Mouse (Mus musculus) olfactory bulb, adult 2 months (tissue): ENCODE measurements around the gene Uox. TPM values are rescaled to one million over a fixed set of nuclear protein-coding genes. Genes with fewer than 3 reads are reported as not detected.

Source experiments
- H3K27ac ChIP-seq: fragments of 200-500 bp; 2 replicates; pipeline ENCODE4 v1.5.1; 2012; ENCODE audit warnings: low read depth, low read length; ENCODE audit not compliant: insufficient read depth
- H3K4me1 ChIP-seq: fragments of 200-500 bp; 2 replicates; pipeline ENCODE4 v1.6.1; 2012; ENCODE audit warnings: low read length; ENCODE audit not compliant: control insufficient read depth, insufficient read depth
- H3K4me3 ChIP-seq: fragments of 200-500 bp; 2 replicates; pipeline ENCODE4 v1.5.1; 2012; ENCODE audit warnings: mild to moderate bottlenecking, low read depth, low read length, moderate library complexity; ENCODE audit not compliant: insufficient read depth
- CTCF ChIP-seq: fragments of 200-500 bp; IDR thresholded peaks from 2 replicates; pipeline ENCODE4 v1.5.1; 2012; ENCODE audit warnings: low read depth, mild to moderate bottlenecking, low read length, moderate library complexity; ENCODE audit not compliant: insufficient read depth
- POLR2A ChIP-seq: fragments of 200-500 bp; IDR thresholded peaks from 2 replicates; pipeline ENCODE4 v1.6.1; 2012; ENCODE audit warnings: mild to moderate bottlenecking, low read depth, low read length, moderate library complexity; ENCODE audit not compliant: insufficient read depth
- WGBS: fragments of 180-500 bp; shearing (Covaris S2); methylation state at CpG from one replicate; pipeline ENCODE4 v1.1.7; 2018; 5-methylcytosine and 5-hydroxymethylcytosine counted together
- polyA plus RNA-seq: library from polyadenylated mRNA; stranded (reverse); fragments of >200 nt; gene quantifications from 2 replicates; pipeline ENCODE4 v1.2.4, GENCODE M21; 2012; ENCODE audit warnings: low replicate concordance; ENCODE audit not compliant: missing spikeins, insufficient read depth, insufficient read length

Uox gene
- polyA plus RNA-seq, 1 experiment = not detected

- Histone ChIP-seq H3K4me3 (no peak overlapping the region), H3K27ac (no peak overlapping the region), H3K4me1 (0 out of 2 replicates have a peak, but pooled peaks cover 2% of the 10 kb centered on the region)
- 63% methylated on average over 6 of the region's 6 CpGs for WGBS
- no peak for TF ChIP-seq CTCF
- TF ChIP-seq POLR2A = no peak
Observed at GRCm38 (mm10) chr3:146557507-146557906, 12.7 kb upstream of the Uox start.

DNA sequence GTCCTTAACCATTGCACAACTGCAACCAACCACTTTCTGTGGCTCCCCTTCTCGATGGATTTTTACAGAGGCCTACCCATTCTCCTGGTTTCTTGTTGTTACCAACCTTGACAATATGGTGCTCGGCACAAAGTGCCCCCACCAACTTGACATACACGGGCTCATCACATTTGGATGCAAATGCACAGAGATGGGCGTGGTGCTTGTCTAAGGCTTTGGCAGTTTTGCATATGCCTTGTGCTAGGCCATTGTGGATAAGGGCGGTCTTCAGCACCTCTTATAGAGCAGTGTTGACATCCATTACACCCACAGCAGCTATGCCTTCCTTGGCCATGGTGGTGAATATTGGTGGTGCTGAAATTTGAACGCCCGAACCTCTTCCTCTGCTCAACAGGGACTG lies 7.3 kb upstream of the Uox start:
- TF ChIP-seq POLR2A = no peak
- no peak for TF ChIP-seq CTCF
- Histone ChIP-seq H3K4me1 (peaks cover 9% of the 10 kb centered on the region), H3K4me3 (no peak overlapping the region), H3K27ac (no peak overlapping the region)
- WGBS = 95% methylated on average over 7 of the region's 7 CpGs

- 15% methylated on average over 14 of the region's 14 CpGs for WGBS
- Histone ChIP-seq H3K27ac (no peak overlapping the region), H3K4me1 (peaks cover 12% of the 10 kb centered on the region), H3K4me3 (no peak overlapping the region)
- TF ChIP-seq POLR2A = no peak
- no peak for TF ChIP-seq CTCF
Observed at GRCm38 (mm10) chr3:146564268-146565064, 5.8 kb upstream of the Uox start.

DNA sequence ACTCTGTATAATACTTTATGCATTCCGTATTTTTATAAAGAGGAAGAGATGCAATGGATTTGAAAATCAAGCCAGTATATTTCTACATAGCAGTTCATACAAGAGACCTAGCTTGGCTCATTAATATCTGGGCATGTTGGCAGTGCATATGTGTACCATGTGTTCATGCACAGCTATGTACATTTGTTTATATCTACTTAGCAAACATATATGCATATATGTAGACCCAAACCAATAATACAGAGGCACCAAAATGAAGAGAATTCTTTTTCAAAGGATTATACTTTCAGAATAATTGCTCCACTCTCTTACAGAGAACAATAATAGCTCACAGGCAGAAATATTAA lies 5.2 kb upstream of the Uox start:
- TF ChIP-seq POLR2A (no peak), CTCF (no peak)
- Histone ChIP-seq H3K4me1 (peaks cover 12% of the 10 kb centered on the region), H3K27ac (no peak overlapping the region), H3K4me3 (no peak overlapping the region)
- WGBS = 66% methylated on average over 1 of the region's 1 CpGs

GRCm38 (mm10) chr3:146567366-146567765 lies 2.9 kb upstream of the Uox start:
- no peak for TF ChIP-seq POLR2A
- TF ChIP-seq CTCF = no peak
- Histone ChIP-seq H3K4me1 (peaks cover 12% of the 10 kb centered on the region), H3K4me3 (no peak overlapping the region), H3K27ac (peak overlapping the region; percentile 4; the same call in 1 of the 2 replicates)
- 83% methylated on average over 7 of the region's 7 CpGs for whole genome bisulfite sequencing

DNA sequence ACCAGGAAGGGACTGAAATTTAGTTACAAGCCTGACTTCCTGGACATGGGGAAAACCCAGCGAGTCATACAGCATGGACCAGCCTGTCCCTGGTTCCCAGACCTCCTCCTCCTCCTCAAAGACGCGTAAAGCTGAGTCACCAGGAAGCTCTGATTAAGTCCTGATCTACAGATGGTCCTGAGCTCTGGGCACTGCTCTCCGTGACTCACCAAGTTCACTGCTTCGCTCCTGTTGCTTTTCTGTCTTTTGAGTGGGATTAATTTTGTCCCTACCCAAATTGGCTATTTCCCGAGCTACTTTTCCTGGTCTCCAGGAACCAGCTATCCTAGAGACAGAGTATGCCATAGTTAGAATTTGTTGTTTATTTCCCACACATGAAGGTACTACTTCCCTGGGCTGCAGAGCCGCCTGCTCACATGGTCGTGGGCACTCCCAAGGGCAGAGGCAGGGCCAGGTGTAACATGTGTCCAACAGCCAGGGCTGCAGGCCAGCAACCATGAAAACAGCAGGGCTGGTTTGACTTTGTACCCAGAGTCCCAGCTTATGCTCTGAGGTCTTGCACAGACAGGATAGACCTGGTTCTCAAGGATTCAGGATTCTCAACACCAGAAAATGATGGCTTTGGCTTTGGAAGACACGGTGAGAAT lies 2.2 kb upstream of the Uox start:
- peak overlapping the region; percentile 43 for H3K27ac ChIP-seq
- H3K4me1 ChIP-seq = peaks cover 12% of the 10 kb centered on the region
- TF ChIP-seq CTCF = no peak
- no peak overlapping the region for H3K4me3 ChIP-seq
- WGBS = 40% methylated on average over 9 of the region's 9 CpGs

DNA sequence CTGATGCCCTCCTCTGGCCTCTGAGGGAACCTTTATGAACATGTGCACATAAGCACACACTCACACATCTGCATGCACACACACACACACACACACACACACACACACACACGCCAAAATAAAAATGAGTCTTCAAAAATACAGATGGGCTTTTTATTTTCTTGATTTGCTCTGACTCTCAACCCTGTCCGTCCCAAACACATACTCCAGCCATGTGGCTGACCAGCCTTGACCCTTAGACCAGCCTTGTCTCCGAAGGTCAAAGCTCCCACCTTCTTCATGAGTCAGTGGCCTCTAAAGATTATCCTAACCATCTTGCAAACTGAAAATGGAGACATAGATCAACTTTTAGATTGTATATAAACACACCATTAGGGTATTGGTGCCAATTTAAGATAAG lies 632 bp upstream of the Uox start:
- 97% methylated on average over 3 of the region's 3 CpGs for WGBS
- no peak overlapping the region for H3K27ac ChIP-seq
- no peak overlapping the region for H3K4me3 ChIP-seq
- H3K4me1 ChIP-seq = peaks cover 11% of the 10 kb centered on the region
- no peak for TF ChIP-seq POLR2A
- no peak for TF ChIP-seq CTCF

DNA sequence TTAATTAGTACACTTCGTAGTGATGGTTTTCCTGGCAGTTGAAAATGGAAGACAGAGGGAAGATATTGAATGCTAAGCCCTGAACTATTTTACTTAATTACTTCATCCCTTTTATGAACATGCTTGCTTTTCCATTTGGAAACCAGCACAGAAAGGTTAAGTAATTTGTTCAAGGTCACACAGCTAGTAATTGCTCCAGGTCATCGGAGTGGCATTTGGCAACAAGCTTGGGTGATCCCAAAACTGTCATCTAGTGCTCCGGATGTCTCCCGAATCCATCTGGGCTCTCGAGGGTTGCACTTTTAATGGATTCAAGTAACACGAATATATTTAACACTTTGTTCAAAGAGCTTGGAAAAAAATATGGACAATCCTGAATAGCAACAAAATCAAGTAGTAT lies 713 bp downstream of the Uox start:
- Histone ChIP-seq H3K27ac (no peak overlapping the region), H3K4me1 (peaks cover 9% of the 10 kb centered on the region), H3K4me3 (no peak overlapping the region)
- TF ChIP-seq POLR2A = no peak
- no peak for TF ChIP-seq CTCF
- WGBS = 69% methylated on average over 6 of the region's 6 CpGs

GRCm38 (mm10) chr3:146571341-146571740 lies 1.1 kb downstream of the Uox start:
- H3K27ac ChIP-seq = no peak overlapping the region
- WGBS = 54% methylated on average over 1 of the region's 1 CpGs
- TF ChIP-seq CTCF = no peak
- no peak for TF ChIP-seq POLR2A
- H3K4me3 ChIP-seq = no peak overlapping the region
- H3K4me1 ChIP-seq = peaks cover 9% of the 10 kb centered on the region
